Mouse (Mus musculus) ES-E14 (cell line): ENCODE measurements around the gene Arl15.

Experiments
- CHD2 ChIP-seq: IDR thresholded peaks from 2 replicates; pipeline ENCODE4 v1.6.1; 2014; ENCODE audit warnings: mild to moderate bottlenecking, low read depth, low read length, inconsistent platforms
- HCFC1 ChIP-seq: IDR thresholded peaks from 2 replicates; pipeline ENCODE4 v1.6.1; 2012; ENCODE audit warnings: low read length, inconsistent platforms, borderline replicate concordance; ENCODE audit not compliant: insufficient read depth
- MAFK ChIP-seq: IDR thresholded peaks from 2 replicates; pipeline ENCODE4 v1.6.1; 2014; ENCODE audit warnings: mild to moderate bottlenecking, low read depth, low read length, inconsistent platforms; ENCODE audit not compliant: insufficient read depth
- ZC3H11A ChIP-seq: IDR thresholded peaks from 2 replicates; pipeline ENCODE4 v1.6.1; 2012; ENCODE audit warnings: low read depth, mild to moderate bottlenecking, inconsistent platforms, low read length, borderline replicate concordance
- ZNF384 ChIP-seq: IDR thresholded peaks from 2 replicates; pipeline ENCODE4 v1.6.1; 2012; ENCODE audit warnings: low read depth, low read length, inconsistent platforms

GRCm38 (mm10) chr13:113750766-113751165 is 43.5 kb upstream of the Arl15 start:
- TF ChIP-seq ZC3H11A (no peak), ZNF384 (no peak), HCFC1 (no peak), CHD2 (no peak), MAFK (no peak)
